Mouse (Mus musculus) small intestine, adult 2 months (tissue): ENCODE measurements around the gene Gpr1.

Experiments
- CTCF ChIP-seq: fragments of 200-500 bp; IDR thresholded peaks from 2 replicates; pipeline ENCODE4 v1.5.1; 2012; ENCODE audit warnings: low read depth, mild to moderate bottlenecking, control low read depth, inconsistent platforms, low read length, moderate library complexity, mixed read lengths; ENCODE audit not compliant: insufficient replicate concordance, insufficient read length; ENCODE audit errors: extremely low read depth
- POLR2A ChIP-seq: fragments of 200-500 bp; IDR thresholded peaks from 2 replicates; pipeline ENCODE4 v1.6.1; 2012; ENCODE audit warnings: low read depth, mild to moderate bottlenecking, control low read depth, inconsistent platforms, low read length, moderate library complexity

DNA sequence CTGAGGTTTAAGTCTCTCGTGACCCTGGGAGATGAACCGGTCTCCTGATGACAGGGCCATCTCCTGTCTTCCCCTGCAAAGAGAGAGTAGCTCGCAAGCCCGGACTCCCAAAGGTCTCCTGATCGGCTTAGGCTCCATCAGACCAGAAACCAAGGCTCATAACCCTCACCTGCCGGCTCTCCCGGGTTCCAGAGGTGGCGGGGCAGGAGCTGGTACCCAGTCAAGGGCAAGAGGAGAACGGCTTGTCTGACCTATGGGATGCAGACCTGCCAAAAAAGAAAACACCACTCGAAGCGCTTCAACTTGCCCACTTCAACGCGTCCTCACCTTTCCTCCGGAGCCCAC is 38.1 kb downstream of the Gpr1 start:
- no peak for TF ChIP-seq CTCF
- TF ChIP-seq POLR2A: no peak
